Mouse (Mus musculus) right cerebral cortex, adult 18-20 months (tissue): ENCODE results near the gene Retsat.

Source experiments
- DNase-seq: peaks from one replicate; pipeline ENCODE4 v3.0.0; 2022; ENCODE audit warnings: mixed read lengths

The Retsat gene

DNA sequence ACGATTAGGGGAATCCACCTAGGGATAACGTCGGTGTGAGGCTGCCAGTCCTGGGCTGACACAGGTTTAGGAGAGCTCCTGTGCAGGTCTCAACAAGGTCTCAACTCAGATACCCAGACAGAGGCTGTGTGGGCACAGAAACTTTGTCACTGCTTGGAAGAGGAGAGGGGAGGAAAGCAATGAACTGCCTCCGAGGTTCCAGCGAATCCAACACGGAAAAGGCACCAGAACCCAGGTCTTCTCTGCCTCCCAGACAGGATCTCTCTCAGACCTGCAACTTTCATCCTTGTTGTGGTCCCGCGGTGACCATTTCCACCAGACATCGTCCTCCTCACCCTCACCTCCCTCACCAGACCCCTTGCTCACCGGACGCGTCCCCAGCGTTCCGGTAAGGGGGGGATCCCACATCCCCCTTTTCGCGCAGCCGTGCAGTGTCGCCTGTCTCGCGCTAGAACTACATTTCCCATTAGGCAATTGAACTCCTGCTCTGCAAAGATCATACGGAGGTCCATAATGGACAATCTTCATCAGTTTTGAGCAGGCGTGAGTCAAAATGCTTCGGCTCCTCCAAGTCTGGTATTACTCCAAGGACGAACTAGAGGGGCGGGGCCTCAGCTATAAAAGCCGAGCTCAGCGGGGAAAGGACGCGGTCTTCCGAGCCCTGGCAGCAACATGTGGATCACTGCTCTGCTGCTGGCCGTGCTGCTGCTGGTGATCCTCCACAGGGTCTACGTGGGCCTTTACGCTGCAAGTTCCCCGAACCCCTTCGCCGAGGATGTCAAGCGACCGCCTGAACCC, at the start of gene Retsat, which contains the start of gene Elmod3:
TSS of gene Retsat (plus strand) at position 520 of the 798 bp plus-strand sequence.
TSS of gene Elmod3 (minus strand) at position 458 of the 798 bp plus-strand sequence.
- DNase-seq = peak; percentile 94

DNA sequence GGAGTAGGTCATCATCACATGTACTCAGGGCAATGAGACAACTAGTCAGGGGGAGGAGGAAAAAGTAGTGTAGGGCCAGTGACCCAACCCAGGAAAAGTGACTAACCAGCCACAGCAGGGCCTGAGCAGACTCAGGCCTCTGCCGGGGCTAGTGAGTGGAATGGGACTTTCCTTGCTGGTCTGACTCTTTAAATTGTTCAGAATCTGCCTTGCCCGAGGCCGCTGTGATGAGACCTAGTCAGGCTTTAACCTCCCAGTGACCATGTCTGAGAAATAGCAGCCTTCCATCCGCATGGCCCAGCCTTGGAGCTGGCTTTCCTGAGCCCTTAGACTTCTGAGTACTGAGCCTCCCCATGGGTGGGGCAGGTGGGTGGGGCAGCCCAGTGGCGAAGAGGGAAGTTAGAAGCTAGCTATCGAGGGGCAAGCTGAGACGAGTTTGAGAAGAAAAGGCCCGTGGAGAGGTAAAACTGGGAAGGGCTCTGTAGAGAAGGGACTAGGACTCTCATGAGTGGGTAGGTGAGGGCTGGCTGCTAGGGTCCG, 49.2 kb upstream of the Retsat start:
- no peak for DNase-seq

DNA sequence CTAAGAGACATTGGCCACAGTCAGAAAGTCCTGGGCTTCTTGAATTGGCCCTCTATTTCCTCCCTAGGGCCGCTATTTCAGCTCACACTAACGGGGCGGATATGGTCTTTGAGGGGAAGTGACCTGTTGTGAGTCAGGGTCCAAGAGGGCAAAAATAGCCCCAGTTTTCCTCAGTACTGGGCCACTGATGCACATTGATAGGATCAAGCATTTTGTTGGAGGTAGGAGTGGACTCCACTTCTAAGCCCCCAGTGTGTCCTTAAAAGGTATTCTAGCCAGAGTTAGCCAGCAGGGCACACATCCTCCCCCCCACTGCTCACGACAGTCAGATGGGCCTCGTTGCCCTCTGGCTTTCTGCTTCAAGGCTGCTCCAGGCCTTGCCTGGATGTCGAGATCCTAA, 48.2 kb upstream of the Retsat start:
- no peak for DNase-seq

DNA sequence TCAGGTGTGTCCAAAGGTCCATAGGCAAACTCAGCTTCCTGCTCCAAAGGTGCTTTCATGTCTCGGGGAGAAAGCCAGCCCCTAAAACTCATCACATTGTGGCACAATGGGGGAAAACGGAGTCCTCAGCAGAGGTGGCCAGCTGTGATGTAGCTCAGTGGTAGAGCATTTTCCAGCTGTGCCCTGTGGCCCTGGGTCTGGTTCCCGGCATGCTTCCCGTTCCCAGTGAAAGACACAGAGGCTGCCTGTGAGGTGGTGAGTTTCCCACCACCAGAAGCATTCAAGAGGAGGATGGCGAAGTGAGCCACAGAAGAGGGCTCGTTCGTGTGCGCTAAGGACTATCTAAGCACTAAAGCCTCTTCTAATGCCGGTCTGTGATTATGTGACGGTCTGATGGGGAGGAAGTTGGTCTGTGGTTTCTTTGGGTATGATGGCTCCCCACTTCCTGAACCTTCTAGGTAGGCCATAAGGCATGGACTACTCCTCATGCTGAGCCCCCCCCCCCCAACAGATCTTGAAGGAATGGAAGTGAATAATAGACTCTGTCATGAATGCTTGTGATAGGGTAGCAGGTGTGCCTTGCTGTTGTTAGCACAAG, 47.7 kb upstream of the Retsat start:
- no peak for DNase-seq

DNA sequence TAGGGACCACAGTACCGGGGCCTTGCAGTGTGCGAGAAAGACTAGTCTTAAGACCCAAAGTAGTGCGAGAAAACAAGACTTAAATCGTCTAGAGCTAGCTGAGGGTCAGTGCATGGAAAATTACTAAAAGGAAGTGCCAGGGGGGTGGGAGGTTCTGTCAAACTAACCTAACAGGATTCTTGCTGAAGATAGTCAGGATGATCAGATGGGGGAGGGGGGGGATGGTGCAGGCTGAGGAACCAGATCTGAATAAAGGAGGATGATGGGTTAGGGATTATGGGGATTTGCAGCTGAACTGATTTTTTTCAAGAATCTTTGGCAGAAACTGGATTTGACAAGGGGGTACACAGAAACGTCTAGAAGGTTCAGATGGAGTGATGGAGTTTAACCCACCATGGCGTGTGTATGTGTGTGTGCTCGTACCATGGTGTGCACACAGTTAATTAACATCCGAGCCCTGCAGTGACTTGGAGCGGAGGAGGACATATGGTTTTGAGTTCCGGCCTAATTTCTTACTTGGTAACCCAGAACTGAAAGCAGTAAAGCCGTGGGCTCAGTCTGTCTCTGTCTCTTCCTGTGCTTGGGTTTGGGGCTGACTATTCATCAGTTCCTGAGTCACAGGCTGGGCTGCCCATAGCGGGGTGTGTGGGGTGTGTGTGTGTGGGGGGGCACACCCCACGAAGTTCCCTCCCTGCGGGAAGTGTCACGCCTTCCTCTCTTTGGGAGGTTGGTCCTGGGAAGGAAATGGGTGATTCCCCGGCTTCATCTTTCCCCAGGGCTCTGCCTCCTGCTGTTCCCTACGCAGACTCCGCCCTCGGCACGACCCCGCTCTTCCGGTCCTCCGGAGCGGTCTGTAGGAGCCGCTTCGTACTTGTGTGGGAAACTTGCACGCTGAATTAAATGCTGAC, 45.9 kb upstream of the Retsat start:
- DNase-seq = peak; percentile 79

- DNase-seq = no peak
Observed at GRCm38 (mm10) chr6:72553079-72553412, 45.2 kb upstream of the Retsat start.

DNA sequence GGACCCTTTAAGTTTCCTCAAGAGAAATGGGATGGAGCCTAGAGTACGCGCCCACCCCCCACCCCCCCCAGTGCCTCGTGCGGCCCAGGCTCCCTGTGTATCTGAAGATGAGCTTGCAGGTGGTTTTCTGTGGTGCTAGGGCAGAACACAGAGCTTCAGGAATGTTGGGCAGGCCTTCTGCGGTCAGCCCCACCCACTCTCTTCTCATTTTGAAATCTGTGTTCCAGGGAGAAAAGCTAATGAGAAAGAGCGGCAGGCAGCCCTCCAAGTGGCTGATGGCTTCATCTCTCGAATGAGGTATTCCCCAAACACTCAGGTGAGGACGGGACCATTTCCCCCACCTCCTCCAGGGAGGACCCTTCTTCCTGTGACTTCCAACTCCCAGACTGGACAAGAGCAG, 37.5 kb upstream of the Retsat start:
- DNase-seq = no peak

DNA sequence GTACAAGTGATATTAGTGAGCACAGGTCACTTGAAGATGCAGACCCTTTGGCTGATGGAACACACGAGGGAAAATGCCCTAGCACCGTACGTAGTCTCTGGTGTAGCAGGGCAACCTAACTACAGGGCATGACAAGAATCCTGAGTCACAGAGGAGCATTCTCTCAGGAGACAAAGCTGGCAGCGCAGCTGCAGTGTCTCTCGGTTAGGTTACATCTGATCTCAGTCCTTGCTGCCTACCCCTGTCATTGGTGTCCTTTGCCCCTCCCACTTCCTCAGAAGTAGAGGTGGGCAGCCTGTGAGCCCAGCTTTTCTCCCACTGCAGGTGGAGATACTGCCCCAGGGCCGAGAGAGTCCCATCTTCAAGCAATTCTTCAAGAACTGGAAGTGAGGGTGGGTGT, 35.8 kb upstream of the Retsat start:
- DNase-seq = no peak

GRCm38 (mm10) chr6:72562894-72563293, 35.4 kb upstream of the Retsat start:
- DNase-seq = no peak

GRCm38 (mm10) chr6:72565506-72565905, 32.8 kb upstream of the Retsat start:
- no peak for DNase-seq

- DNase-seq = peak; percentile 89
Observed at GRCm38 (mm10) chr6:72566044-72566443, 32.2 kb upstream of the Retsat start.

GRCm38 (mm10) chr6:72567508-72567907, 30.8 kb upstream of the Retsat start:
- DNase-seq = no peak

DNA sequence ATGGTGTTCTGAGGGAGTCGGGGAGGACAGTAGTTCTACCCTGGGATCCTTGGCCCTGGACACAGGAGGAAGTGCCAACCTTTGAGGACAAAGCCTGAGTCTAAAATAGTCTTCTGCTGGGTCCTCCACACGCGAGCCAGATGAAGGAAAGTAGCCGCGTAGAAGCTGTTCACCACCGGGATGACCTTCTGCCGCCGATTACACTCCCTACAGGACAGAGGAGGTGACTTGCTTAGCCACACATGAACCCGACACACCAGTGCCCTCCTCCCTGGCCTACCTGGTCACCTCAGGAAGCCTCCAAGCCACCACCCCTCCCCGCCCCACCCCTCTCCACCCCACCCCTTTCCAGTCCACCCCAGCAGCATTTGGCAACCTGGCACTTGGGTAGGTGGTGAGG, 29.5 kb upstream of the Retsat start:
- no peak for DNase-seq

GRCm38 (mm10) chr6:72570644-72571397, 27.5 kb upstream of the Retsat start:
- peak; percentile 18 for DNase-seq

DNA sequence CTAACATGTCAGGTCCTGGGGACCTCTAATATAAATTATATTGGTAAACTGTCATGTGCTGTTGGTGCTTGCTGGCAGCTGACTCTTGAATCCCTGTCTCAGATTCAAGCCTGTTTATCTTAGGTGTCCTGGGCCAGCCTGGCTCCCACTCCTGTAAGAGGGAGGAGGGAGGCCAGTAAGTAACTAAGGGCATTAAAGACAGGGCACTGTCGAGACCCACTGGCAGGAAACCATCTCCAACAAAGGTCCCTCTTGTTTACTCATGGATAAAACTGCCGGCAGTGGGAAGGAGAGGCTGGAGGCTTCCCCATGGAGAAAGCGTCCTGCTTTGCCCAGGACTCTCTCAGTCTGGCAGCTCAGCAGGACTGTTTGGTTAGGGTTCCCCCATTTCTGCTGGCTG, 26.4 kb upstream of the Retsat start:
- DNase-seq = no peak

GRCm38 (mm10) chr6:72576041-72576440, 22.2 kb upstream of the Retsat start:
- DNase-seq = no peak

DNA sequence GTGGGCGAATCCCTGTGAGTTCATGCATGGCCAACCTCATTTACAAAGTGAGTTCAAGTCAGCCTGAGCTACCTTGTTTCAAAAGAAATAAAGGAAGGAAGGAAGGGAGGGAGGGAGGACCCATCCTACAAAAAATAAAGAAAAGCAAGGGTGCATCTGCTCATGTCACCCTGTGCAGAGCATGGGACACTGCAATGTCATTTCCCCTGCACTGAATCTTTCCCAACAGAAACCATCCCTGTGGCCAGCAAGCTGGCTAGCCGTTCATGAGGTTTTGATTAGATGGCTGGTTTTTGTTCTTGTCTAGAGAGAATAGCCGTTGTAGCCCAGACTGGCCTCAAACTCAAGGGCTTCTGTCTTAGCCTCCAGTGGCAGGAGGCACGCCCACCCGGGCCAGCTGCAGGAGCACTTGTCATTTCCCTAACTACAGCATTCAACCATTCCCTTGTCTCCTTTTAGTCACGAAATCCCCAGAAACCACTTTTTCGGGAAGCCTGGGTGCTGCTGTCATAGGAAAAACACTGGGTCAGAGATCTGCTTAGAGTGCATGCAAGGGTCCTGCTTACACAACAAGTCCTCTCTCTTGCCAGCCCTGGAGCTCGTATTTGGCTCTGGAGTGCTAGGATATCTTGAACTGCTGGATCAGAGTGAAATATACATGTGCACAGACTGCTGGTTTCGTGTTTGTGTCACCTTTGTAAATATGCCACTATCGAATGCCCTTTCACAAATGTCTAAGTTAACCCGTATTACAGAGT, 16.5 kb upstream of the Retsat start:
- no peak for DNase-seq

GRCm38 (mm10) chr6:72583211-72583839, 14.9 kb upstream of the Retsat start:
- no peak for DNase-seq

DNA sequence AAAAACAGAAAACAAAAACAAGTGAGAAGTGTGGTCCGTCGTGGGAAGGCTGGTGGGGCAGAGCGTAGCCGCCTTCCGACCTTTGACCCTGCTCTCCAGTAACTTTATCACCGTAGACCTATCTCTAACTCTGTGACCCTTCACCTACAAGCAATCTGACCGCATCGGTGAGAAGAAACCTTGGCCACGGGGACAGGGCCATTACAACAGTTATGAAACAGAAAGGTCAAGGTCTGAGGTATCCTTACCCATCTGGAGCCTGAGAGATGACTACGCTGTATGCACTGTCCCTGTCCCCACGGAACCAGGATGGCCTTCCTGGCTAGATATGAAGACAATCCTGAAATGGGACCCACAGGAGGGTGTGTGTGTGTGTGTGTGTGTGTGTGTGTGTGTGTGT, 14.1 kb upstream of the Retsat start:
- DNase-seq = no peak

GRCm38 (mm10) chr6:72586701-72587100, 11.6 kb upstream of the Retsat start:
- DNase-seq = no peak

GRCm38 (mm10) chr6:72588307-72588706, 10.0 kb upstream of the Retsat start:
- no peak for DNase-seq
